Mouse (Mus musculus) kidney, embryonic 14.5 days (tissue): ENCODE results near the gene Ttc7b. TPM values are rescaled to one million over a fixed set of nuclear protein-coding genes. Genes with fewer than 3 reads are reported as not detected.

ENCODE experiments used
- ATAC-seq: fragments of 200-750 bp; cut with Nextera tagmentation; 2 replicates; pipeline ENCODE4 v1.8.0; 2017; ENCODE audit warnings: moderate number of reproducible peaks, mild to moderate bottlenecking, moderate TSS enrichment, moderate library complexity; ENCODE audit not compliant: low FRiP score, low TSS enrichment
- H3K27ac ChIP-seq: fragments of 300-500 bp; sonication (generic); 2 replicates; pipeline ENCODE4 v1.5.1; 2014; ENCODE audit warnings: low read depth, mild to moderate bottlenecking, low read length, moderate library complexity, mixed read lengths
- H3K27me3 ChIP-seq: fragments of 300-500 bp; sonication (generic); 2 replicates; pipeline ENCODE4 v1.6.1; 2014; ENCODE audit warnings: mild to moderate bottlenecking, low read length; ENCODE audit not compliant: control insufficient read depth, insufficient read depth
- H3K36me3 ChIP-seq: fragments of 300-500 bp; sonication (generic); 2 replicates; pipeline ENCODE4 v1.6.1; 2014; ENCODE audit warnings: low read length, mixed read lengths; ENCODE audit not compliant: control insufficient read depth, insufficient read depth
- H3K4me1 ChIP-seq: fragments of 300-500 bp; sonication (generic); 2 replicates; pipeline ENCODE4 v1.6.1; 2014; ENCODE audit warnings: low read length, mixed read lengths; ENCODE audit not compliant: control insufficient read depth, insufficient read depth
- H3K4me2 ChIP-seq: fragments of 300-500 bp; sonication (generic); replicated peaks from 2 replicates; pipeline ENCODE4 v1.6.1; 2014; ENCODE audit warnings: low read depth, mild to moderate bottlenecking, low read length
- H3K4me3 ChIP-seq: fragments of 300-500 bp; sonication (generic); 2 replicates; pipeline ENCODE4 v1.5.1; 2014; ENCODE audit warnings: mild to moderate bottlenecking, low read length
- H3K9ac ChIP-seq: fragments of 300-500 bp; sonication (generic); 2 replicates; pipeline ENCODE4 v1.6.1; 2014; ENCODE audit warnings: low read depth, mild to moderate bottlenecking, low read length, moderate library complexity
- H3K9me3 ChIP-seq: fragments of 300-500 bp; sonication (generic); 2 replicates; pipeline ENCODE4 v1.6.1; 2016; ENCODE audit warnings: low read length; ENCODE audit not compliant: control insufficient read depth
- WGBS: fragments of 180-500 bp; shearing (Covaris S2); extraction: QIAGEN DNeasy Blood & Tissue Kit; methylation state at CpG from one replicate; pipeline ENCODE4 v1.1.7; 2014; 5-methylcytosine and 5-hydroxymethylcytosine counted together
- polyA plus RNA-seq: library from polyadenylated mRNA; unstranded; fragments of >200 nt; fragmentation: Nextera tagmentation; extraction: Ambion mirVana; gene quantifications from 2 replicates; pipeline ENCODE4 v1.2.1, GENCODE M21; 2014

Ttc7b gene
- polyA plus RNA-seq, 1 experiment from 2014 or later: 7.6 TPM

GRCm38 (mm10) chr12:100465101-100465715 is 55.4 kb downstream of the Ttc7b start:
- no peak overlapping the region for H3K4me3 ChIP-seq
- WGBS: 78% methylated on average over 1 of the region's 4 CpGs
- H3K9me3 ChIP-seq: no peaks in the 10 kb centered on the region
- no peak overlapping the region for H3K4me2 ChIP-seq
- no peaks in the 10 kb centered on the region for H3K4me1 ChIP-seq
- H3K36me3 ChIP-seq: peaks cover 2% of the 10 kb centered on the region; the same call in 1 of the 2 replicates
- no peak overlapping the region for H3K27ac ChIP-seq
- no peak overlapping the region for H3K9ac ChIP-seq
- no peaks in the 10 kb centered on the region for H3K27me3 ChIP-seq
- no peak for ATAC-seq

DNA sequence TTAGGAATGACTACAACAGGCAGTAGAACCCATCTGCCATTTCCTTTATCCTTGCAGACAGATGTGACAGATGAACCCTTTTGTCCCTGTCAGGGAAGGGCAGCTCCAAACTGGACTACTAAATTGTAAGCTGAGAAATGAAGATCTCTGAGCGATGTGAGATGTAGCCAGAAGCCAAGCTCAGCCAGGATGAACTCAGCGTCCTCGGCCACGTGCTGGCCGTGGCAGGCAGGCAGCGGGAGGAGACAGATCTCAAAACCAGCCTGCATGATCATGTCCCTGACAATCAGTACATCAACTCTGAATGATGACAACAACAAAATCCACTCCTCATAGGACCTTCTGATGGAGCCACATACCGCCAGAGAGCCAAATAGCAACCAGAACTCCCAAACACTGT is 62.9 kb downstream of the Ttc7b start:
- no peak for ATAC-seq
- no peak overlapping the region for H3K27ac ChIP-seq
- no peaks in the 10 kb centered on the region for H3K36me3 ChIP-seq
- 94% methylated on average over 7 of the region's 7 CpGs for WGBS
- no peaks in the 10 kb centered on the region for H3K27me3 ChIP-seq
- no peaks in the 10 kb centered on the region for H3K9me3 ChIP-seq
- H3K4me2 ChIP-seq: no peak overlapping the region
- no peaks in the 10 kb centered on the region for H3K4me1 ChIP-seq
- H3K9ac ChIP-seq: no peak overlapping the region
- no peak overlapping the region for H3K4me3 ChIP-seq

DNA sequence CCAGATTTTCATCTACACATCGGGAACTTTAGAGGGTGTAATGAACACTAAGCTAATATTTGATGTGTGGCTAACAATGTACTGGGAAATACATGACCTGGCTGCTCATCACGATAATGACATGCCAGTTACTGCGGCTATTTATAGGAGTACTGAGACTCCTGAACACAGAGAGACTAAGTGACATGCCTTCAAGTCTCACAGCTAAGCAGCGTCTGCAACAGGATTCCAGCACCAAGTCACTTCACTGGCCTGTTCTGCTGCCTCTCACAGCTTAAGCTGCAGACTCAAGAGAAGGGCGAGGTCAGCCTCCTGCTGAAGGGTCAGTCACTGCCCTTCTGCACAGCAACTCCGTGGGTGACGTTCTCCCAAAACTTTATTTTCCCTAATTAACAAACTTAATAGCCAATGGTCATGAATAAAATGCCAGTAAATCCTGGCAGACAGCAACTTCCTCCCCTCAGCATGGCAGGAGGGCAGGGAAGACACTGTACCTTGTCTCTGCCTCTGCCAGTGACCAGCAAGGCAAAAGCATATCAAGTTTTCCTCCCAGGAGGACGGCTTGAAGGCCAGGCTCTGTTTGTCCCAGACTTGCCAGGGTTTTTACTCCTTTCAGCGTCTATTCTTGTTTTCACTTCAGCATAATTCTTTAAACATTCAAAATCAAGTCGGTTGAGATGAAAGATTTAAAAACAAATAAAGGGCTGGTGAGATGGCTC is 64.2 kb downstream of the Ttc7b start:
- H3K4me3 ChIP-seq: no peak overlapping the region
- 48% methylated on average over 10 of the region's 10 CpGs for WGBS
- no peak overlapping the region for H3K4me2 ChIP-seq
- no peak overlapping the region for H3K27ac ChIP-seq
- H3K9me3 ChIP-seq: no peaks in the 10 kb centered on the region
- H3K4me1 ChIP-seq: no peaks in the 10 kb centered on the region
- H3K9ac ChIP-seq: no peak overlapping the region
- no peaks in the 10 kb centered on the region for H3K36me3 ChIP-seq
- no peak for ATAC-seq
- no peaks in the 10 kb centered on the region for H3K27me3 ChIP-seq

DNA sequence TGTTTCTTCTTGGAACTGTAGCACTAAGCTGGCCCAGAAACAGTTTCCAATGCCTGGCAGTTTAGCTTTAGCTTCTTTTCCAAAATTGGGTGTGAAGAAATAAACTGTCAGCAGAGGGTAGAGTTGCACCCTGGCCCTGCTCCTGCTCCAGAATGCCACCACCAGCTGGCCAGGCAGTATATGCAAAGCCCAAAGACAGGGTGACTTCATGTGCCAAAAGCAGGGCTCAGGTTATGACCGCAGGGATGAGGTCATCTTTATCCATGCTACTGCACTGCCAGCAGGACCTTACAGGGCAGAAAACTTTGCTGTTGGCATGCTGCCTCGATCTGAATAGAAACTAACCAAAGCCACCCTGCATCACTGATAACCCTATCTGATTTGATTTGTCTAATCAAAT is 65.2 kb downstream of the Ttc7b start:
- 76% methylated on average over 2 of the region's 2 CpGs for whole genome bisulfite sequencing
- no peaks in the 10 kb centered on the region for H3K27me3 ChIP-seq
- no peak for ATAC-seq
- H3K4me3 ChIP-seq: no peak overlapping the region
- no peaks in the 10 kb centered on the region for H3K9me3 ChIP-seq
- no peak overlapping the region for H3K27ac ChIP-seq
- H3K36me3 ChIP-seq: no peaks in the 10 kb centered on the region
- H3K4me1 ChIP-seq: no peaks in the 10 kb centered on the region
- no peak overlapping the region for H3K9ac ChIP-seq
- no peak overlapping the region for H3K4me2 ChIP-seq

GRCm38 (mm10) chr12:100447701-100448277 is 72.8 kb downstream of the Ttc7b start:
- H3K9ac ChIP-seq: no peak overlapping the region
- no peak overlapping the region for H3K27ac ChIP-seq
- 91% methylated on average over 12 of the region's 12 CpGs for WGBS
- H3K9me3 ChIP-seq: no peaks in the 10 kb centered on the region
- H3K4me2 ChIP-seq: no peak overlapping the region
- ATAC-seq: no peak
- no peak overlapping the region for H3K4me3 ChIP-seq
- no peaks in the 10 kb centered on the region for H3K4me1 ChIP-seq
- no peaks in the 10 kb centered on the region for H3K27me3 ChIP-seq
- H3K36me3 ChIP-seq: 0 out of 2 replicates have a peak, but pooled peaks cover 2% of the 10 kb centered on the region

DNA sequence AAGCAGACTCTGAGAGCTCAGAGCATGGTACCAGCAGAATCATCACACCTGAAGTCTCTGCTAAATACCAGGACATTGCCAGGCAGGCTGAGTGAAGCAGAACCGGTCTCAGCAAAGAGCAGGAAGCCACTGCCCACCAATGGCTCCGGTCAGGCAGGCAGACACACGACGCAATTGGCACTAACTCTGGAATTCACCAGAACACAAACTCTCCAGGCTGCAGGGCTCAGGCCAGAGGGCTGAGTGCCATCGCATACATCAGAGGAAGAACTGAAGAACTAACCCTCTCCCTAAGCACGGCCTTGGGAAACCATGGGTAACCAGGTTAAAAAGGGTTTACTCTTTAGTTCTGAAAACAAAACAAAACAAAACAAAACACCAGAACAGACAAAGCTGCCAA is 73.5 kb downstream of the Ttc7b start:
- ATAC-seq: no peak
- Histone ChIP-seq H3K27me3 (no peaks in the 10 kb centered on the region), H3K9me3 (no peaks in the 10 kb centered on the region), H3K4me3 (no peak overlapping the region), H3K4me2 (no peak overlapping the region), H3K36me3 (0 out of 2 replicates have a peak, but pooled peaks cover 2% of the 10 kb centered on the region), H3K9ac (no peak overlapping the region), H3K4me1 (0 out of 2 replicates have a peak, but pooled peaks cover 1% of the 10 kb centered on the region), H3K27ac (no peak overlapping the region)
- WGBS: 78% methylated on average over 6 of the region's 6 CpGs

- Histone ChIP-seq H3K9ac (no peak overlapping the region), H3K9me3 (no peaks in the 10 kb centered on the region), H3K4me2 (no peak overlapping the region), H3K36me3 (0 out of 2 replicates have a peak, but pooled peaks cover 2% of the 10 kb centered on the region), H3K4me3 (no peak overlapping the region), H3K27ac (no peak overlapping the region), H3K27me3 (no peaks in the 10 kb centered on the region), H3K4me1 (0 out of 2 replicates have a peak, but pooled peaks cover 2% of the 10 kb centered on the region)
- no peak for ATAC-seq
- 91% methylated on average over 7 of the region's 7 CpGs for WGBS
Measured at GRCm38 (mm10) chr12:100445686-100446085, 74.9 kb downstream of the Ttc7b start.

GRCm38 (mm10) chr12:100445271-100445670 is 75.4 kb downstream of the Ttc7b start:
- Histone ChIP-seq H3K4me3 (no peak overlapping the region), H3K4me1 (0 out of 2 replicates have a peak, but pooled peaks cover 2% of the 10 kb centered on the region), H3K4me2 (no peak overlapping the region), H3K27me3 (no peaks in the 10 kb centered on the region), H3K36me3 (0 out of 2 replicates have a peak, but pooled peaks cover 2% of the 10 kb centered on the region), H3K27ac (no peak overlapping the region), H3K9ac (no peak overlapping the region), H3K9me3 (no peaks in the 10 kb centered on the region)
- ATAC-seq: no peak
- 81% methylated on average over 6 of the region's 6 CpGs for WGBS

DNA sequence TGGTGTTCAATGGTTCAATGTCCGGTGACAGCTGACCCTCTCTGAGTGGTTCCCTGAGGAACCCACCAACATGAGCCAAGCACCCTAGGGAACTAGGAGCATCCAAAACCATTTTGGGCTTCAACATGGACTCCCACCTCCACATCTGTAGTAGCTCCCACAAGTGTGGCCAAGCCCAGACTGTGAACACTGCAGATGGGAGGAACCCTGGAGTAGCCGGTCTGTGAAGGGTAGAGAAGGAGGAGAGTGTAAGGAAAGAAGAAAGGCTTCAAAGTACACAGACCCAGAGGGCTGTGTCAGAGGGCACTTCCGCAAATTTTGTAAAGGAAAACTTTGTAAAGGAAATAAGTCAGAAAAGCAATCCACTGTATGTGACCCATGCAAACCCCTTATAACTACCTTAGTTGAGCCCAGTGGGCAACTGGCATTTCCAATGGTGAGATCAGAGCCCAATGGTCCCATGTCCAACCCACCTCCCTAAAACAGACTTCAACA is 75.9 kb downstream of the Ttc7b start:
- no peak overlapping the region for H3K4me2 ChIP-seq
- H3K9me3 ChIP-seq: no peaks in the 10 kb centered on the region
- H3K36me3 ChIP-seq: 0 out of 2 replicates have a peak, but pooled peaks cover 2% of the 10 kb centered on the region
- no peak for ATAC-seq
- H3K4me1 ChIP-seq: peaks cover 2% of the 10 kb centered on the region; the same call in 1 of the 2 replicates
- no peaks in the 10 kb centered on the region for H3K27me3 ChIP-seq
- no peak overlapping the region for H3K27ac ChIP-seq
- WGBS: 87% methylated on average over 3 of the region's 3 CpGs
- no peak overlapping the region for H3K9ac ChIP-seq
- no peak overlapping the region for H3K4me3 ChIP-seq
